Mouse (Mus musculus): ENCODE results near the gene Hhipl1. TPM values are rescaled to one million over a fixed set of nuclear protein-coding genes. Genes with fewer than 3 reads are reported as not detected.

The Hhipl1 gene
- total and polyA plus RNA-seq, 3 experiments = not detected

- Histone ChIP-seq H3K4me3 (ENCODE audit: control insufficient read depth in 1 of 2, insufficient read depth in 1 of 2, low read depth in 2 of 2, low read length in 2 of 2) (no peak overlapping the region), H3K79me2 (ENCODE audit: control insufficient read depth, insufficient read depth, low read length, poor library complexity) (peaks cover 16% of the 10 kb centered on the region), H3K36me3 (ENCODE audit: control insufficient read depth in 1 of 2, insufficient read depth in 2 of 2, low read length in 2 of 2) (no peaks in the 10 kb centered on the region), H3K27ac (ENCODE audit: control insufficient read depth, low read depth, low read length) (no peak overlapping the region), H3K9ac (ENCODE audit: control insufficient read depth, low read depth, low read length, poor library complexity, severe bottlenecking) (no peak overlapping the region), H3K4me1 (ENCODE audit: control insufficient read depth in 1 of 2, insufficient read depth in 2 of 2, low read length in 2 of 2) (no peaks in the 10 kb centered on the region), H3K9me3 (replicated peaks; ENCODE audit: insufficient read depth, low read length) (no peaks in the 10 kb centered on the region), H3K27me3 (ENCODE audit: control insufficient read depth in 1 of 2, insufficient read depth in 2 of 2, low read length in 2 of 2) (no peaks in the 10 kb centered on the region; a peak in 1 of 4 replicates)
- DNase-seq (ENCODE audit: low read depth, low spot score) = no peak
- TF ChIP-seq TCF12 (IDR thresholded peaks at IDR 0.05; ENCODE audit: low read depth, low read length) = no peak
- TF ChIP-seq POLR2A (IDR thresholded peaks at IDR 0.05; ENCODE audit: control insufficient read depth in 1 of 2, insufficient read depth in 1 of 2, low read depth in 1 of 2, low read length in 2 of 2, poor library complexity in 1 of 2) = no peak
- TF ChIP-seq MEF2A (IDR thresholded peaks at IDR 0.05; ENCODE audit: extremely low read depth, insufficient replicate concordance, low read depth, low read length, poor library complexity, severe bottlenecking) = no peak
- no peak for TF ChIP-seq E2F4 (IDR thresholded peaks at IDR 0.05; ENCODE audit: borderline replicate concordance, low read depth, low read length)
- no peak for TF ChIP-seq MXI1 (IDR thresholded peaks at IDR 0.05; ENCODE audit: low read depth, low read length)
- no peak for TF ChIP-seq MAZ (IDR thresholded peaks at IDR 0.05; ENCODE audit: low read depth, low read length)
Measured at GRCm38 (mm10) chr12:108278221-108278918, 27.7 kb upstream of the Hhipl1 start.

- H3K27ac ChIP-seq (ENCODE audit: control insufficient read depth, low read depth, low read length) = no peak overlapping the region
- no peaks in the 10 kb centered on the region for H3K9me3 ChIP-seq (replicated peaks; ENCODE audit: insufficient read depth, low read length)
Measured at GRCm38 (mm10) chr12:108284455-108285224, 21.4 kb upstream of the Hhipl1 start.

More at GRCm38 (mm10) chr12:108284455-108285224, 21.4 kb upstream of the Hhipl1 start:
- H3K4me1 ChIP-seq (ENCODE audit: control insufficient read depth in 1 of 2, insufficient read depth in 2 of 2, low read length in 2 of 2) = no peaks in the 10 kb centered on the region
- H3K4me3 ChIP-seq (ENCODE audit: control insufficient read depth in 1 of 2, insufficient read depth in 1 of 2, low read depth in 2 of 2, low read length in 2 of 2) = no peak overlapping the region
- H3K79me2 ChIP-seq (ENCODE audit: control insufficient read depth, insufficient read depth, low read length, poor library complexity) = no peaks in the 10 kb centered on the region
- H3K27me3 ChIP-seq (ENCODE audit: control insufficient read depth in 1 of 2, insufficient read depth in 2 of 2, low read length in 2 of 2) = no peaks in the 10 kb centered on the region
- TF ChIP-seq CHD1 (IDR thresholded peaks at IDR 0.05; ENCODE audit: low read depth, low read length) (no peak), MXI1 (IDR thresholded peaks at IDR 0.05; ENCODE audit: low read depth, low read length) (no peak), POLR2AphosphoS2 (IDR thresholded peaks at IDR 0.05; ENCODE audit: low read length) (no peak), CTCF (IDR thresholded peaks at IDR 0.05 in 2 of 3, conservative IDR thresholded peaks at IDR 0.05 in 1 of 3; ENCODE audit: control insufficient read depth in 1 of 3, insufficient read depth in 1 of 3, low read depth in 2 of 3, low read length in 3 of 3, poor library complexity in 1 of 3, severe bottlenecking in 1 of 3) (no peak), JUND (IDR thresholded peaks at IDR 0.05; ENCODE audit: low read depth, low read length) (no peak), KAT2A (conservative IDR thresholded peaks at IDR 0.05; ENCODE audit: low read depth, low read length) (no peak), POLR2A (IDR thresholded peaks at IDR 0.05; ENCODE audit: control insufficient read depth in 1 of 2, insufficient read depth in 1 of 2, low read depth in 1 of 2, low read length in 2 of 2, poor library complexity in 1 of 2) (no peak), TBP (IDR thresholded peaks at IDR 0.05; ENCODE audit: low read depth, low read length) (no peak), RAD21 (IDR thresholded peaks at IDR 0.05; ENCODE audit: low read depth, low read length) (no peak), SMC3 (IDR thresholded peaks at IDR 0.05; ENCODE audit: low read depth, low read length) (no peak), USF1 (IDR thresholded peaks at IDR 0.05; ENCODE audit: low read depth, low read length) (no peak), ELF1 (IDR thresholded peaks at IDR 0.05; ENCODE audit: low read depth, low read length) (no peak), MAZ (IDR thresholded peaks at IDR 0.05; ENCODE audit: low read depth, low read length) (no peak), NRF1 (IDR thresholded peaks at IDR 0.05; ENCODE audit: insufficient read depth, low read depth, low read length, poor library complexity, severe bottlenecking) (no peak), MYB (IDR thresholded peaks at IDR 0.05; ENCODE audit: low read depth, low read length) (no peak)
- H3K9ac ChIP-seq (ENCODE audit: control insufficient read depth, low read depth, low read length, poor library complexity, severe bottlenecking) = no peak overlapping the region
- no peaks in the 10 kb centered on the region for H3K36me3 ChIP-seq (ENCODE audit: control insufficient read depth in 1 of 2, insufficient read depth in 2 of 2, low read length in 2 of 2)
- no peak for DNase-seq (ENCODE audit: low read depth, low spot score)

All from MEL (cell line).